Mouse (Mus musculus) retina, postnatal 7 days (tissue): ENCODE data around the gene Txndc9.
"Not testable (repeated sequence)": the region's sequence is repeated elsewhere in the genome, so short reads cannot be mapped to it uniquely, and the experiment has no call there.

Source experiments
- DNase-seq: peaks from one replicate; pipeline ENCODE4 v3.0.0-alpha.2; 2012; ENCODE audit warnings: low read depth, low spot score

Txndc9 gene

DNA sequence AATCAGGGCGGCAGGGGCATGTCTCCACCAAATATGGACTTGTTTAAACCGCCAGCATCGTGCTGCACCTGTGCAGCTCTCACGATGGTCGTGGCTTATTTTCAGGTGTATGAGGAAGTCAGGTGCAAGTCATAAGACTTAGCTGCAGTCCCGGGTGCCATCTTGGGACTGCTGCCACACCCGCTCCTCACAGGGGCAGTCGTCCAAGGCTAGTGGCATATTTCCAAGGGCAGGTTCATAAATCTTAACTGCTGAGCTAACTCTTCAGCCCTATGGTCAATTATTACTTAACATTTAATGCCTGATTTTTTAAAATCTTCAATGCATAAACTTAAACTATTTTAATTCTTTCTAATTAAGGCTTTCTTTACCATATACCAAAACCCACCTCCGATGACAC lies 21.0 kb downstream of the Txndc9 start:
- not testable (repeated sequence) for DNase-seq

DNA sequence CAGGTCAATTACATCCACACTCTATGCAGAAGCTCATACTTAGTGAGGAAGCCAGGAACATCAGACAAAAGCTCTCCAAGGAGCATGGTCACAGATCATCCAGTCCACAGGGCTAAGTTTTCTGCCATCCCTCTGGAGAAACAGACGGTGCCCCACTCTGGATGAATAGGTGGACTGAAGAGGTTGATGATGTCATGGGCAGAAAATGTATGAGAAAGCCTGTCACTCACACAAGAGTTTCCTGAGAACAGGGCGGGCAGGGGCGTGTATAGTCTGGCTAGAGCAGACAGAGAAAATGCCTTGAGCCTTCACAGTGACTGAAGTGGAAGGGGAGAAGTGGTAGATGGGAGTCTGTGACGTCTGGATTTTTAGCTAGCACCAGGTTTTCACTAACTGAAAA lies 26.2 kb downstream of the Txndc9 start:
- no peak for DNase-seq

DNA sequence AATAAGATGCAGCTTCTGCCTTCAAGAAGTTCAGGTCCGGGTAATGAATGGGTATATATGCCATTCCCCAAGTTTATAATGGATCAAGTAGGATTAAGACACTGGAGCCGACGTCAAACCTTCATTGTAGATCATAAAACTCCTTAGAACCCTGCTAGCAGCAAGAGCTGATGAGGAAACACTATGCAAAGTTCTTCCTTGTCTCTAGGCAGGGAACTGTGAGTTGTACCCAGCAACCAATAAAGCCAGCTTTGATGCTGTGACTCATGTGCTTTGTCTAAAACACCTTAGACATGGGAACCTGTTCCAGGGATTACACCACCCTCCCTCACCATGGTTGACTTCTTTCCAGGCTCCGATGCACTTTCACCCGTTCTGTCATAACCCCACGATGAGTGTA lies 28.9 kb downstream of the Txndc9 start:
- DNase-seq = no peak

GRCm38 (mm10) chr1:37965571-37965970 lies 32.1 kb downstream of the Txndc9 start:
- DNase-seq = no peak

GRCm38 (mm10) chr1:37959486-37959885 lies 38.2 kb downstream of the Txndc9 start:
- DNase-seq = no peak

- no peak for DNase-seq
Observed at GRCm38 (mm10) chr1:37958516-37958915, 39.2 kb downstream of the Txndc9 start.

GRCm38 (mm10) chr1:37957659-37958058 lies 40.0 kb downstream of the Txndc9 start, which contains the start of gene Lyg1:
Lyg1 (minus strand) TSS chr1:37957759.
- DNase-seq = no peak

DNA sequence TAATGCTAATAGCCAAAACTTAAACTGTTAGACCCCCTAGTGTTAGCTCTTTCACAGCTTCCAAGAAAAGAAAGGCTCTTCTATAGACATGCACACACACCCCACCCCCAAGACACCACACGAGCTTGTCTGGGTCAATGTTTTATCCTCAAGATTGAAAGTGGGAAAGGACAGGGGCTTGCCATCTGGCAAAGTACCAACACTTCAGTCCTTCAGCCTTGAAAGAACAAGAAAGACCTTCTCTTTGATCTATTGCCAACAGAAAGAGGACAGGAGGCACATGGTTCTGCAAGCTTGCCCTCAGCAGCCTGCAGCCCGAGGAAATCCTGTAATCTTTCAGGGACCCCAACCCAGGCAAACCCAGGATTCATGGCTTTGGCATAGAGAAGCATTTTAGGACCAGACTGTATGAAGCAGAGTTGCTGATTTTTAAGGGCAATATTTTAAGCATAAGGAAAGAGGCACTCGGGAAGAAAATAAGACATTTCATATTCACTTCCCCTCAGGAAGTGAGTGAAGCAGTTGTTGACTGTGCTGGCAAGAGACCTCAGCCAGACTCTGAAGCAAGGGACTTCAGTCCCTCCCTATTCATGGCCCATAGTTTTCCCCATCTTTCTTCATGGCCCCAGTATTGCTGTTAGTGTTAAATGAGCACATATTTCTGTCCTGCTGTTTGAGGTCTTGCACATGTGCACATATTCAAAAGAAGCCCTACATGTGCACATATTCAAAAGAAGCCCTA lies 40.8 kb downstream of the Txndc9 start:
- no peak for DNase-seq

DNA sequence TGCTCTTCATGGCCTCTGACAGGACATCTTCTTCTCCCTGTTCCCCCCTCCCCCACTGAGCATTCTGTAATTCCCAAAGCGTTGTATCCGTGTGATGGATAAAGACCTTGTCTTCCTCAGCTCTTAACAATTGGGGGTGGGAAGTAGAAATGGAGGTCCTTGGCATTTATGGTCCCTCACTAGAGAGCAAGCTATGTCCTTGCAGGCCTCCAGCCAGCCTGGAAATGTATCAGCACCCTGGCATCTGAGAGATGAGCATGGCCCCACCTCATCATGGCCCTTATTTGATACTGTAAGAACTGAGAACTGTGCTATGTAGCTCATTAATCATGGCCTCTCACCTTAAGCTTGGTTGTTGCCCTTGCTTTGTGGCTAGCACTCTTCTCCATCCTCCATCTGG lies 42.4 kb downstream of the Txndc9 start:
- no peak for DNase-seq

- no peak for DNase-seq
Observed at GRCm38 (mm10) chr1:37954786-37955185, 42.9 kb downstream of the Txndc9 start.

DNA sequence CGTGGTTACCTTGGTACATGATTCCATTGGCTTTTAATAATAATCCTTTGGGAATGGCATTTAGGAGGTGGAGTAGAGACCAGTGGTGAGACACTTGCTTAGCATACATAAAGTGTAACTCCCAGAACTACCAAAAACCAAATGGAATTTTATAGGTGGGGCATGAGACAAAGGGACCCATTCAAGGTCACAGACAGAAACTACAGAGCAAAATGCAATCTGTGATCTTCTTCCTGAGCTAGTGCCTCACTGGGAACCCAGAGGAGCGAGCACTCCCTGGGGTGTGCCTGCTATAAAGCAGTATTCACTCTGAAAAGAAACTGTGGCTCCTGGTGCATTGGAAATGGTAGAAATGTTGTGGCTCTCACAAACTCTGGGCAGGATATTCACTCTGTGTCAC lies 48.8 kb downstream of the Txndc9 start:
- no peak for DNase-seq
